Mouse (Mus musculus): ENCODE data around the gene Dysf.

DNA sequence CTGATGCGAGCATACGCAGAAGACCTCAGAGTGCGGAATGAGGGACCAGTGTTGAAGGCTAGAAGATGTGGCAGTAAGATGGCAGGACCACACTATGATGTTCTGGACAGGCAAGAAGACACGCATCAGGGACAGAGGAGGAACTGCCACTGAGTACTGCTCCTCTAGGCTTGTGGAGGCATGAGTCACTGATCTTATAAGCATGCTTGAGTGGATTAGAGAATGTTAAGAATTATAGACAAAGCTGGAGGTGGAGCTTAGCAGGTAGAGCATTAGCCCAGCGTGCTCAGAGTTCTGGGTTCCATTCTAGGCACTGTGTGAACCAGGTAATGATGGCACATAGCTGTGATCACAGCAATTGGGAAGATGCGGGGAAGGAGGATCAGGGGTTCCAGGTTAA is 165.2 kb downstream of the Dysf start:
- TF ChIP-seq FLI1 (IDR thresholded peaks at IDR 0.05; ENCODE audit: low read length) (no peak), GATA1 (IDR thresholded peaks at IDR 0.05; ENCODE audit: borderline replicate concordance, low read length) (no peak)

Measured in megakaryocyte, embryonic 14.5 days (primary cell).